Mouse (Mus musculus) heart, embryonic 16.5 days (tissue): ENCODE measurements around the gene Cd9. TPM values are rescaled to one million over a fixed set of nuclear protein-coding genes. Genes with fewer than 3 reads are reported as not detected.
A peak's percentile ranks its signal among the peaks of the same experiment; 100 is the strongest.

ENCODE experiments used
- ATAC-seq: fragments of 200-750 bp; cut with Nextera tagmentation; replicated peaks from 2 replicates; pipeline ENCODE4 v1.8.0; 2017; ENCODE audit warnings: moderate number of reproducible peaks; ENCODE audit not compliant: insufficient read depth, low FRiP score; ENCODE audit errors: extremely low read depth
- H3K27ac ChIP-seq: fragments of 300-500 bp; sonication (generic); 2 replicates; pipeline ENCODE4 v1.5.1; 2014; ENCODE audit warnings: mild to moderate bottlenecking, low read length, control low read depth, moderate library complexity
- H3K27me3 ChIP-seq: fragments of 300-500 bp; sonication (generic); 2 replicates; pipeline ENCODE4 v1.6.1; 2014; ENCODE audit warnings: low read length, mixed read lengths; ENCODE audit not compliant: control insufficient read depth, insufficient read depth
- H3K36me3 ChIP-seq: fragments of 300-500 bp; sonication (generic); 2 replicates; pipeline ENCODE4 v1.6.1; 2014; ENCODE audit not compliant: control insufficient read depth, insufficient read depth
- H3K4me1 ChIP-seq: fragments of 300-500 bp; sonication (generic); 2 replicates; pipeline ENCODE4 v1.6.1; 2014; ENCODE audit warnings: low read length, mixed read lengths; ENCODE audit not compliant: control insufficient read depth, insufficient read depth
- H3K4me2 ChIP-seq: fragments of 300-500 bp; sonication (generic); 2 replicates; pipeline ENCODE4 v1.6.1; 2014; ENCODE audit warnings: low read depth, mild to moderate bottlenecking, control low read depth, low read length
- H3K4me3 ChIP-seq: fragments of 300-500 bp; sonication (generic); 2 replicates; pipeline ENCODE4 v1.5.1; 2014; ENCODE audit warnings: mild to moderate bottlenecking, control low read depth, low read length
- H3K9ac ChIP-seq: fragments of 300-500 bp; sonication (generic); 2 replicates; pipeline ENCODE4 v1.6.1; 2014; ENCODE audit warnings: low read length, control low read depth
- H3K9me3 ChIP-seq: fragments of 300-500 bp; sonication (generic); replicated peaks from 2 replicates; pipeline ENCODE4 v1.6.1; 2016; ENCODE audit warnings: low read length; ENCODE audit not compliant: control insufficient read depth
- WGBS: fragments of 180-500 bp; shearing (Covaris S2); extraction: QIAGEN DNeasy Blood & Tissue Kit; methylation state at CpG from one replicate; pipeline ENCODE4 v1.1.7; 2014; 5-methylcytosine and 5-hydroxymethylcytosine counted together
- polyA plus RNA-seq: library from polyadenylated mRNA; unstranded; fragments of >200 nt; fragmentation: Nextera tagmentation; extraction: Ambion mirVana; gene quantifications from 2 replicates; pipeline ENCODE4 v1.2.1, GENCODE M21; 2015

Gene Cd9
- polyA plus RNA-seq, 1 experiment from 2014 or later, result 94.4 TPM

DNA sequence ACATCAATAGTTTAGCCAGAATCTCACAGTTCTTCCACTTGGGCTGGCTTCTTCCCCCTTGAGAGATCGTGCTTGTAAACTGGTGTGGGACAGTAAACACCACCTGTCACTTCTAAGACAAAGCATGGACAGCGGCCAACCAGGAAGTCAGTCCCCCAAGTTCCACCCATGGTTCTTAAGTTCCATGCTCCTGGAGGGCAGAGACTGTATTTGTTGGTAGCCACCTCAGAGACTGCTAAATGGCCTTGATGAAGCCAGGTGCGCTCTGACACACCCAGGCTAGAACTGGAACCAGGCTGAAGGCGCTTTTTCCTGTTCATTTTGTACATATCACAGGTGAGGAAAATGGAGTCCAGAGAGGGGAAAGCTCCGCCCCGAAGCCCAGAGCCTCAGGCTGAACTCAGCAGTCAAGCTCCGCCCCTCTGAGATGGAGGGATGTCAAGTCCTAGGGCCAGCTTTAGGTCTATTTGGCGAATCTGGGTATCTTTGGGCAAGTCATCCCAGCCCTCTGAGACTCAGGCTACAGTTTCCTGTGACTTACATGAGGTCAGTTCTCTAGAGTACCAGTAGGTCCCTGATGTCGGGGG lies 34.1 kb upstream of the Cd9 start:
- Histone ChIP-seq H3K4me3 (no peak overlapping the region), H3K36me3 (no peaks in the 10 kb centered on the region), H3K4me2 (no peak overlapping the region), H3K27ac (no peak overlapping the region), H3K9ac (no peak overlapping the region), H3K9me3 (no peaks in the 10 kb centered on the region), H3K4me1 (no peaks in the 10 kb centered on the region; the same call in 1 of the 2 replicates), H3K27me3 (no peaks in the 10 kb centered on the region)
- no peak for ATAC-seq
- whole genome bisulfite sequencing, result 74% methylated on average over 9 of the region's 9 CpGs

DNA sequence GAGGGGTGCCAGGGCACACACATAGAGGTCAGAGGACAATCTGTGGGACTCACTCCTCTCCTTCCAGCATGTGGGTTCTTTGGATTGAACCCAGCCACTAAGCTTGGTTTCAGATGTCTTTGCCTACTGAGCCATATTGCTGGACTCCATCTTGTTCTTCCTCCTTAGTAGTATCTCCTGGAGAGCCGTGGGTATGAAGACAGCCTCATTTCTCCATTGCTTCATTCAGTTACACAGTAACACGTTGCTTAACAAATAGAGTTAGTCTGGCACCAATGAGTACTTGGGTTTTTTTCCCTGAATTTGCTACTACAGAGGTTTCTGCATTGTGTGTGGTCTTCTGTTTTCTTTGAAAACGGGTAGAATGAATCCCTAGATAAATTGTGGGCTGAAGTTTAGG lies 31.5 kb upstream of the Cd9 start:
- H3K27me3 ChIP-seq, result no peaks in the 10 kb centered on the region
- no peaks in the 10 kb centered on the region; the same call in none of the 2 replicates for H3K4me1 ChIP-seq
- H3K4me3 ChIP-seq, result no peak overlapping the region
- H3K27ac ChIP-seq, result no peak overlapping the region
- no peaks in the 10 kb centered on the region for H3K9me3 ChIP-seq
- no peak overlapping the region for H3K9ac ChIP-seq
- ATAC-seq, result no peak
- H3K4me2 ChIP-seq, result no peak overlapping the region
- 62% methylated on average over 3 of the region's 3 CpGs for WGBS
- no peaks in the 10 kb centered on the region for H3K36me3 ChIP-seq

DNA sequence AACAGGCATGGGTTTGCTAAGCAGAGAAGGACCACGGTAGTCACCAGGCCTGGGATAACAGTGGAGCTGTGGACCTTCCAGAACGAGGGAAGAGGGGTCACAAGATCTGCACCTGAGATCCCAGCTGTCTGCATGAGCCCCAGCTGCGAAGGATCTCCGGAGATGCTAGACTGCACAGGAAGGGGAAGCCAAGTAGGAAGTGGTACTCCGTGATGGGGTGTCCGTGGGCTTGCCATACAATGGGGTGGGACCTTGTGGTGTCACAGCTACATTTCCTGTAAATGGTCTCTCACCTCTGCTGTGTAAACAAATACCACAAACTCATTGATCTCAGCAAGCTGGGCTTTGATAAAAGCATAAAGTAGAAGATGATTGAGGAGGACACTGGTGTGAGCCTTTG lies 29.4 kb upstream of the Cd9 start:
- H3K9me3 ChIP-seq, result no peaks in the 10 kb centered on the region
- H3K4me2 ChIP-seq, result no peak overlapping the region
- H3K27ac ChIP-seq, result no peak overlapping the region
- H3K9ac ChIP-seq, result no peak overlapping the region
- no peak; the same call in 1 of the 2 replicates for ATAC-seq
- no peak overlapping the region for H3K4me3 ChIP-seq
- WGBS, result 65% methylated on average over 6 of the region's 6 CpGs
- H3K36me3 ChIP-seq, result no peaks in the 10 kb centered on the region
- no peaks in the 10 kb centered on the region; the same call in none of the 2 replicates for H3K4me1 ChIP-seq
- no peaks in the 10 kb centered on the region for H3K27me3 ChIP-seq

DNA sequence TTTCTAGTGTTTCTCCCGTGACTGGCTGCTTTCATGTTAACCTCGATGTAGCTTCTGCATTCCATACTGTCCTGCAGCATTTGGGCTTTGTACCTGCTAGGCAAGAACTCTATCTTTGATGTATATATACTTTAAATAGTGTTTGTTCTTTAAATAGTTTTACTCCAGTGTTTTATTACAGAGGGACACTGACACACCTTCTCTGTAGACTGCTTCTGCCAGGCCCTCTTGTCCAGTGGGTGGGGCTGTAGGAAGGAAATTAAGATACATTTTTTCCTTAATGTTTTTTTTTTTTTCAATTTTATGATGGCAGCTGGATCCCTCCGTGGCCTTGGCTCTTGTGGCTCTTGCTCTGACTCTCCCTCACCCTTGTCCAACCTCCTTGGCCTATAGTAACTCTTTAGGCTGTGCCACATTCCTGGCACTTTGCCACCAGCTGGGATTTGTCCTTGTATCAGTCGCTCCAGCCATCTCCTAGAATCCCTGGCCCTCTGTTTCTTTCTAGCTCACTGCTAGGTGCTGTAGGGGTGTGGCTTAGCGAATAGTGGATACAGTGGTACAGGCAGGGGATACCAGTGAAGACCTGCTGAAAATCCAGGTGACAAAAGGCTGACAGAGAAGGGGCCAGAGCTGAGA lies 27.1 kb upstream of the Cd9 start:
- Histone ChIP-seq H3K36me3 (no peaks in the 10 kb centered on the region), H3K27ac (no peak overlapping the region), H3K9ac (no peak overlapping the region), H3K4me2 (no peak overlapping the region), H3K4me3 (no peak overlapping the region), H3K9me3 (no peaks in the 10 kb centered on the region), H3K4me1 (no peaks in the 10 kb centered on the region; the same call in none of the 2 replicates), H3K27me3 (no peaks in the 10 kb centered on the region)
- 41% methylated on average over 5 of the region's 5 CpGs for WGBS
- ATAC-seq, result no peak; the same call in 1 of the 2 replicates

DNA sequence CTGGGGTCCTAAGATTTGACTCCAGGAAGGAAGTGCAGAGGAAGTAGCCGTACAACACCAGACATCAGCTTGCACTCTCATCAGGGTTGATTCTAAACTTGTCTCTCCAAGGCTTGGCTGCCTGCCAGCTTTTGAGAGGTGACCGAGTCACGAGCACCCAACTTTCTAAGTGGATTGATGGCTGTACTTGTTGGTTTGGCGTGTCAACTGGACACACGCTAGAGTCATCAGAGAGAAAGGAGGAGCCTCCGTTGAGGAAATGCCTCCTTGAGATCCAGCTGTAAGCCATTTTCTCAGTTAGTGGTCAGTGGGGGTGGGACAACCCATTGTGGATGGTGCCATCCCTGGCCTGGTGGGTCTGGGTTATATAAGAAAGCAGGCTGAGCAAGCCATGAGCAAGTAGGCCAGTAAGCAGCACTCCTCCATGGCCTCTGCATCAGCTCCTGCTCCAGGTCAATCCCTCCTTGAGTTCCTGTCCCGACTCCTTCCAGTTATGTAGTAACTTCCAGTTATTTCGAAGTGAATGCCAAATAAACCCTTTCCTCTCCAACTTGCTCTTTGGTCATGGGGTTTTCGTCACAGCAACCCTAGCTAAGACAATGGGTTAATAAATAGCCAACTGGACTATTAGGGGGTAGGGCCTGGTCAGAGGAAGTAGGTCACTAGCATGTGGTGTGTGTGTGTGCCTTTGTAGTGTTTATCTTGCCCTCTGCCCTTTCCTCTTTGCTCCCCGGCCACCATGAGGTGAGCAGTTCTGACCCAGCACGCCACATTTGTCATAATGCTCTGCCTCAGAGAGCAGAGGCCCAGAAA lies 21.1 kb upstream of the Cd9 start:
- 43% methylated on average over 11 of the region's 11 CpGs for WGBS
- Histone ChIP-seq H3K4me1 (peaks cover 28% of the 10 kb centered on the region), H3K4me3 (no peak overlapping the region), H3K9me3 (no peaks in the 10 kb centered on the region), H3K4me2 (no peak overlapping the region), H3K27ac (peak overlapping the region; percentile 30; the same call in 1 of the 2 replicates), H3K9ac (no peak overlapping the region), H3K36me3 (no peaks in the 10 kb centered on the region), H3K27me3 (no peaks in the 10 kb centered on the region)
- ATAC-seq, result peak; percentile 40

DNA sequence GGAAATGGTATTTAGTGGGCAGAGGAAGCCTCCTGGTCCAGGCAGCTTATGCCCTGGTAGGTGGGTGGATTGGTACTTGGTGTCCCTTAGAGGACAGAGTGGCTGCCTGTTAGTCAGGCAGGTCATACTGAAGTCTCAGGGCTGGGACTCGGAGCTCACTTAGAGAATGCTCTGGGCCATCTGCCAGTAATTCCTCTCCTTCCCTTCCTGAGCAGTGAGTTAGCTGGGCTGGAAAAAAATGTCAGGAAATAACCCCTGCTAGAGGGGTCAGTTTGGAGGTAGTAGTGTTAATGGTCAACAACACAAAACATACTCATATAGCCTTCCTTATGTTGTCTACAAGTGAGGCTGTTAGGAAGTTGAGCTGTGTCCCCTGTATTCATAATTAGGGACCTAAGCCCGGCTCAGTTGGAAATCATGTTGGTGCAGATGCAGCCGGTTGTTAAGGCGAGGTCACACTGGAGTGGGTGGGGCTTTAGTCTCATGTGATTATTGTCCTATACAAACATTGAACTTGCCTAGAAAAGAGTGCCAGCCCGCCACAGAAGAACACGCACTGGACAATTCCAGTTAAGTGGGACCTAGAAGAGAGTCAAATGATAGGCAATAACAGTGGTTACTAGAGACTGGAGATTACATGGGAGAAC lies 18.5 kb upstream of the Cd9 start:
- H3K27ac ChIP-seq, result peak overlapping the region; percentile 84
- peaks cover 28% of the 10 kb centered on the region for H3K4me1 ChIP-seq
- H3K36me3 ChIP-seq, result no peaks in the 10 kb centered on the region
- ATAC-seq, result peak; percentile 65
- no peak overlapping the region for H3K4me3 ChIP-seq
- H3K9me3 ChIP-seq, result no peaks in the 10 kb centered on the region
- peak overlapping the region; percentile 35; the same call in 1 of the 2 replicates for H3K9ac ChIP-seq
- no peaks in the 10 kb centered on the region for H3K27me3 ChIP-seq
- WGBS, result 43% methylated on average over 6 of the region's 6 CpGs
- no peak overlapping the region for H3K4me2 ChIP-seq

DNA sequence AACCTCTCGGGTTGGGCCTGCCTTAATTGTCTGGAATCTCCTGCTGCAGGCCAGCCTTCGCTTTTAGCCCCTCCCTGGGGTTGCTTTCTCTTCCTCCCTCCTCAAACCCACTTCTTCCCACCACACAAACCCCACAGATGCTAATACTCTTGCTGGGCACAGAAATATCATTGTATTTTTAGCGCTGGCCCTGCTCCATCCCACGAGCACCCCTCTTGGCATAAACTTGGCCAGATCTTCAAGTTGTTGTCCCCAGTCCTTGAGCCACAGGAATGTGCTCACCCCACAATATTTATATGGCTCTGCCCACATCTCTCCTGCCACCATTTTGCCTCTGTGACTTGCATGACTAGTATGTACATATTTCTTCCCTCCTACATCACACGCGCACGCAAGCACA lies 16.6 kb upstream of the Cd9 start:
- Histone ChIP-seq H3K36me3 (no peaks in the 10 kb centered on the region), H3K4me2 (no peak overlapping the region; the same call in 1 of the 2 replicates), H3K4me3 (no peak overlapping the region), H3K9me3 (no peaks in the 10 kb centered on the region), H3K4me1 (peaks cover 28% of the 10 kb centered on the region), H3K27me3 (no peaks in the 10 kb centered on the region), H3K27ac (no peak overlapping the region), H3K9ac (no peak overlapping the region)
- ATAC-seq, result no peak
- 74% methylated on average over 7 of the region's 7 CpGs for WGBS

DNA sequence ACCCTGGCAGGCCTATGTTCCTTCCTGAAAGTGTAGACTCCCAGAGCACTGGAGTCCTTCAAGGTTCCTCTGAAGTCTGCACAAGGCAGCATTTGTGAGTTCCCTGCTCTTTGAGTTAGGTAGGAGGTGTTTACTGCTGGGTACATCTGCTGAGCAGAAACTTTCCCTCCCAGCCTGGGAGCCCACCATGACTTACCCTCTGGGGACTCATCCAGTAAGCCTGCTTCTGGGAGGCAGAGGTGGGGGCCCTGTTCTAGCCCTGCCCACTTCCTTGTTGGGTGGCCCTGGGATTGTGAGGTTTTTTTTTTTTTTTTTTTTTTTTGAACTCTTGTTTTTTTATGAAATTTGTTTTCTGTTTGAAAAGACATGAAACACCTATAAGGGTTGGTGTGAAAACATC lies 16.1 kb upstream of the Cd9 start:
- Histone ChIP-seq H3K27ac (no peak overlapping the region), H3K27me3 (no peaks in the 10 kb centered on the region), H3K4me3 (no peak overlapping the region), H3K9ac (no peak overlapping the region), H3K9me3 (no peaks in the 10 kb centered on the region), H3K4me2 (no peak overlapping the region), H3K4me1 (peaks cover 25% of the 10 kb centered on the region), H3K36me3 (no peaks in the 10 kb centered on the region)
- no peak for ATAC-seq
